Mouse (Mus musculus) midbrain, embryonic 11.5 days (tissue): Measurements from ENCODE around the gene Dhx38. TPM values are rescaled to one million over a fixed set of nuclear protein-coding genes. Genes with fewer than 3 reads are reported as not detected.

Experiments used
- ATAC-seq: fragments of 200-750 bp; cut with Nextera tagmentation; 2 replicates; pipeline ENCODE4 v1.8.0; 2017; ENCODE audit warnings: moderate TSS enrichment, moderate library complexity; ENCODE audit not compliant: low FRiP score
- DNase-seq: peaks from one replicate; pipeline ENCODE4 v3.0.0; 2015; ENCODE audit warnings: low spot score; ENCODE audit errors: missing footprints
- H3K27ac ChIP-seq: fragments of 300-500 bp; sonication (generic); 2 replicates; pipeline ENCODE4 v1.5.1; 2014; ENCODE audit warnings: low read depth, low read length
- H3K27me3 ChIP-seq: fragments of 300-500 bp; sonication (generic); 2 replicates; pipeline ENCODE4 v1.6.1; 2014; ENCODE audit warnings: mild to moderate bottlenecking, low read length, moderate library complexity, mixed read lengths; ENCODE audit not compliant: control insufficient read depth, insufficient read depth
- H3K36me3 ChIP-seq: fragments of 300-500 bp; sonication (generic); 2 replicates; pipeline ENCODE4 v1.6.1; 2014; ENCODE audit warnings: mild to moderate bottlenecking, low read length, moderate library complexity, mixed read lengths; ENCODE audit not compliant: control insufficient read depth, insufficient read depth
- H3K4me1 ChIP-seq: fragments of 300-500 bp; sonication (generic); 2 replicates; pipeline ENCODE4 v1.6.1; 2014; ENCODE audit warnings: low read length; ENCODE audit not compliant: control insufficient read depth, insufficient read depth
- H3K4me2 ChIP-seq: fragments of 300-500 bp; sonication (generic); 2 replicates; pipeline ENCODE4 v1.6.1; 2014; ENCODE audit warnings: mild to moderate bottlenecking, moderate library complexity
- H3K4me3 ChIP-seq: fragments of 300-500 bp; sonication (generic); 2 replicates; pipeline ENCODE4 v1.5.1; 2014; ENCODE audit warnings: low read depth, low read length
- H3K9ac ChIP-seq: fragments of 300-500 bp; sonication (generic); 2 replicates; pipeline ENCODE4 v1.6.1; 2014; ENCODE audit warnings: low read length
- H3K9me3 ChIP-seq: fragments of 300-500 bp; sonication (generic); 2 replicates; pipeline ENCODE4 v1.6.1; 2016; ENCODE audit warnings: low read length; ENCODE audit not compliant: control insufficient read depth
- WGBS: fragments of 180-500 bp; shearing (Covaris S2); extraction: QIAGEN DNeasy Blood & Tissue Kit; methylation state at CpG from one replicate; pipeline ENCODE4 v1.1.7; 2014; 5-methylcytosine and 5-hydroxymethylcytosine counted together
- polyA plus RNA-seq: library from polyadenylated mRNA; unstranded; fragments of >200 nt; fragmentation: Nextera tagmentation; extraction: Ambion mirVana; gene quantifications from 2 replicates; pipeline ENCODE4 v1.2.1, GENCODE M21; 2014

Dhx38 gene
- 18.7 and 22.0 TPM in 2 replicates for polyA plus RNA-seq

DNA sequence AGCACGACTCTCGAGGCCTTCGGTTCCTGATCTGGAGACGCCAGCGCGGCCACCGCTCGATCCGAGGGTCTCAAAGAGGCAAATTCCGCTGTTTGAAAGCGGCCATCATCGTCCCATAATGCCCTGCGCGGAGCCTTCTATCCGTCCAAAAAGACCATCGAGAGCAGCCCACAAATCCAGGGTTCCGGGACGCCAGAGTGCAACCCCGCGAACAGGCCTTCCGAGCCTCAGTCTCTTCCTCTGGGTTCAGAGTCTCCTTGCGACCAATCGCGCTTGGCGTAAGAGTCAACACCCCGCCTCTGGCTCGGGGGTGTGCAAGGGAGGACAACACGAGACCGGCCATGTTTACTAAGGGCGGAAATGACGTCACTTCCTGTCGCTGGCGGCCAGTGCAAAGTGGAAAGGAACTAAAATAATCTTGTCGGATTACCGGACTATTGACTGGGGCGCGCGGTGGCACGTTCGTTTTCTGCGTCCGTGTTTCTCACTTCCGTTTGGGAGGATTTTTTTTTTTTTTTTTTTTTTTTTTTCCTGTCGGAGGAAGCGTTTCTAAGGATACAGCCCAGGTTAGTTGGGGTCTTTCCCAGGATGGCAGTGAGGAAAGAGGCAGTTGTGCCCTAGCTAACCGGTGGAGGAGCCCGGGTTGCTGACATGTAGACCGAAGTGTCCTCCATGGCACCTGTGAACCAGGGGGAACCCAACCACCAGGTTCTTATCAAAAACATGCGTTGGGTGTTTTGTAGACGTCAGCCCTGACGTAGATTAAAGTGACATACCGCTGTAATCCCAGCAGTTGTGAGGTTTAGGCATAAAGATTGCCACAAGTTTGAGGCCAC is at the start of gene Dhx38, which contains the start of gene Txnl4b:
TSS of gene Dhx38 (minus strand) at position 364 of the 836 bp plus-strand sequence.
TSS of gene Txnl4b (plus strand) at position 395 of the 836 bp plus-strand sequence.
- Histone ChIP-seq H3K36me3 (peaks cover 5% of the 10 kb centered on the region; the same call in 1 of the 2 replicates), H3K4me3 (peak within 1 kb of the TSS; percentile 92), H3K4me1 (peaks cover 16% of the 10 kb centered on the region), H3K27ac (peak within 1 kb of the TSS; percentile 85), H3K4me2 (peak within 1 kb of the TSS; percentile 94), H3K9ac (peak within 1 kb of the TSS; percentile 94), H3K27me3 (no peaks in the 10 kb centered on the region), H3K9me3 (no peaks in the 10 kb centered on the region)
- peak; percentile 99 for ATAC-seq
- WGBS = under 1% methylated on average over 52 of the region's 52 CpGs
- DNase-seq = peak; percentile 100

DNA sequence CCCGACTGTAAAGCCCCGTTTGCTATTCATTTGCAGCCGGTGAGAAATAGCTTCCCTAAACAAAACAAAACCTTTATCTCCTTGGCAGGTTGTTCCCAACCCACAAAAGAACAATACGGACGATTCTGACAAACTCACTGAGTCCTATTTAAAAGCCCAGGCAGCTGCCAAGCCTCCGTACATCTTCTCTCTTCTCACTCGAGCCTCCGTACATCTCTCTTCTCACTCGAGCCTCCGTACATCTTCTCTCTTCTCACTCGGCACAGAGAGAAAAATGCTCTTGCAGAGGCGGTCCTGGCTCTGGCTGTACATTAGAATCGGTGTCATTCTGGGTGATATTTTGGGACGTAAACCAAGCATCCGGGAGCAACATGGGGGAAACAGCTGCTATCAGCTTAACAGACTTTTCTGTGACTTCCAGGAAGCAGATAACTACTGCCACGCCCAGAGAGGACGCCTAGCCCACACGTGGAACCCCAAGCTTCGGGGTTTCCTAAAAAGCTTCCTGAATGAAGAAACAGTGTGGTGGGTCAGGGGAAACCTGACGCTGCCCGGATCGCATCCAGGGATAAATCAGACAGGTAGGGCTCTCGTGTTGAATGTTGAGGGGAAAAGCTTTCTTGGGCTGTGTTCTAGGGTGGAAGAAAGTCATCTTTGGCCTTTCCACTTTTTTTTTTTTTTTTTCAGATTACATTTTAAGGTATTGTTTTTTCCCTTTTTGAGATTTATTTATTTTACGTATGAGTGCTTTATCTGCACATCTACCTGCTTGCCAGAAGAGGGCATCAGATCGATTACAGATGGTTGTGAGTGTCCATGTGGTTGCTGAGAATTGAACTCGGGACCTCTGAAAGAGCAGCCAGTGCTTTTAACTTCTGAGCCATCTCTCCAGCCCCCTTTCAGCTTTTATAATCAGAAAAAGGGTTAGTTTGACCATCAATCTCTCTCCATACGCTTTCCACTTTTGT is 48.9 kb upstream of the Dhx38 start, which contains the start of gene Pkd1l3:
TSS of gene Pkd1l3 (plus strand) at position 275 of the 968 bp plus-strand sequence.
- H3K9ac ChIP-seq = no peak within 1 kb of the TSS
- H3K4me1 ChIP-seq = no peaks in the 10 kb centered on the region
- no peak within 1 kb of the TSS for H3K4me2 ChIP-seq
- no peaks in the 10 kb centered on the region for H3K27me3 ChIP-seq
- no peak within 1 kb of the TSS for H3K27ac ChIP-seq
- H3K9me3 ChIP-seq = 0 out of 2 replicates have a peak, but pooled peaks cover under 1% of the 10 kb centered on the region
- ATAC-seq = no peak
- 66% methylated on average over 27 of the region's 27 CpGs for WGBS
- H3K4me3 ChIP-seq = no peak within 1 kb of the TSS
- DNase-seq = no peak
- H3K36me3 ChIP-seq = no peaks in the 10 kb centered on the region

DNA sequence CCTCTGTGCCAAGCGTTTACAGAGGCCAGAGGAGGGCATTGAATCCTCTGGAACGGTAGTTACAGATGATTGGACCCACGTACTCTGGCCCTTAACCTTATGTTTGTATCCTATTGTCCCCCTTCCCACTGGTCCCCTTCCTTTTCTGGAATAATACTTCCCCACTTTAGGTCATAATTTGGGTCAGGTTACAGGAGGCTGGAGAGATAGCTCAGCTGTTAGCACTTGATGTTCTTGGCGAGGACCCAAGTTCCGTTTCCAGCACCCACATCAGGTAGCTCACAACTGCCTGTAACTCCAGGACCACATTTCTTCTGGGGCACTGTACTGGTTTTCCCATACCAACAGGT is 43.5 kb upstream of the Dhx38 start:
- H3K27ac ChIP-seq = peak overlapping the region; percentile 97
- H3K27me3 ChIP-seq = no peaks in the 10 kb centered on the region
- H3K4me3 ChIP-seq = peak overlapping the region; percentile 59
- H3K9ac ChIP-seq = peak overlapping the region; percentile 90
- no peak for DNase-seq
- H3K36me3 ChIP-seq = peaks cover 4% of the 10 kb centered on the region; the same call in 1 of the 2 replicates
- H3K4me2 ChIP-seq = peak overlapping the region; percentile 79
- 26% methylated on average over 5 of the region's 5 CpGs for WGBS
- peaks cover 10% of the 10 kb centered on the region; the same call in 1 of the 2 replicates for H3K4me1 ChIP-seq
- ATAC-seq = no peak
- H3K9me3 ChIP-seq = no peaks in the 10 kb centered on the region

DNA sequence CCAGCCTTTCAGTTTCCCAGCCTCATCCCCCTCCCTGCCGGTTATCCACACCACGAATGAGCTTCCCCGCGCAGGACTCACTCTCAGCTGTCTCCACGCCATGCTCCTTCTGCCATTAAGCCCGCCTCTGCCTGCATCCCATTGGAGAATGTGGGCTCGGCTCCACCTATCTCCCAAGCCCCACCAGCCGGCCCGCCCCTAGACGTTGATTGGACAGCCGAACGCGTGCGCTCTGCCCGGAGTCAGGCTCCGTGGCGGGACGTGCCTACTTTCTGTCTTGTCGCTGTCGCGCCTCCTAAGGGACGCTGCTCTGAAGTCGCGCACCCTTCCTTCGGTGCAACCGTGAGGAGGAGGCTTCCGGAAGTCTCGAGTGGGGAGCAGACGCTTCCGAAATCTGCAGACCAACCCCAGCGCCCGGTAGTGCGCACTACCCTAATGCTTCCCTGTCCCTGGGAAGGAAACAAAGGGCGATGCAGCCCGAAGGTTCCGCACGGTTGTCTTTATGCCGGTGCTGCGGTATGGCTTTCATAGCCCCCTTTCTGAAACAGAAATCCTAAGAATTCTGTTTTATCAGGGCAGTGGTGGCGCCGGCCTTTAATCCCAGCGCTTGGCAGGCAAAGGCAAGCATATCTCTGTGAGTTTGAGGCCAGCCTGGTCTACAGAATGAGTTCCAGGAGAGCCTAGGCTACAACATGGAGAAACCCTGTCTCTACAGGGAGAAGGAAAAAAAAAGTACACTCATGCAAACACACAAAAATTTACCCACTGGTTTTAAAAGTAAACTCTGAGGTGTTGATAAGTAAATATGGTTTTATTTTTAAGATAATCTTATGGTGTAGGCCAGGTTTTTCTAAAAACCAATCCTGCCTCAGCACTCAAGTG is 42.9 kb upstream of the Dhx38 start, which contains the start of gene Dhodh:
TSS of gene Dhodh (minus strand) at position 403 of the 882 bp plus-strand sequence.
- Histone ChIP-seq H3K27me3 (no peaks in the 10 kb centered on the region), H3K4me1 (peaks cover 10% of the 10 kb centered on the region; the same call in 1 of the 2 replicates), H3K27ac (peak within 1 kb of the TSS; percentile 97), H3K36me3 (peaks cover 8% of the 10 kb centered on the region; the same call in 1 of the 2 replicates), H3K4me3 (peak within 1 kb of the TSS; percentile 59), H3K9me3 (no peaks in the 10 kb centered on the region), H3K9ac (peak within 1 kb of the TSS; percentile 90), H3K4me2 (peak within 1 kb of the TSS; percentile 79)
- ATAC-seq (peak; percentile 99), DNase-seq (peak; percentile 98)
- under 1% methylated on average over 42 of the region's 42 CpGs for WGBS

DNA sequence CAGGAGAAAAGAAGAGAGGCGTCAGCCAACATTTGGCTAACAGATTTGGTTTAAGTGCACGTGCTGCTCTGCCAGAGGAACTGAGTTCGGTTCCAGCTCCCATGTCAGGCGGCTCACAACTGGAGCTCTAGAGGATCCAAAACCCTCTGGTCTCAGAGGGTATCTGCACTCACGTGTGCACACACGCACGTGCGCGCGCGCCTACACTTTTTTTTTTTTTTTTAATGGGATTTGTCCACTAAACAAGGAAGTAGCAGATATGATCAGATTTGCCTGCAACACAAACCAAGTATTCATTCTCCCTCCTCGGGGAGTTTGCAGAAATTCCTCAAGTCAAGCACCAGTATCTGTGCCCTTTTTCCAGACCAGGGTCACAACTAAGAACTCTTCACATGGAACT is 42.0 kb upstream of the Dhx38 start:
- Histone ChIP-seq H3K27ac (no peak overlapping the region), H3K27me3 (no peaks in the 10 kb centered on the region), H3K36me3 (peaks cover 8% of the 10 kb centered on the region; the same call in 1 of the 2 replicates), H3K9ac (peak overlapping the region; percentile 90), H3K4me1 (peaks cover 10% of the 10 kb centered on the region; the same call in 1 of the 2 replicates), H3K4me2 (peak overlapping the region; percentile 79), H3K4me3 (peak overlapping the region; percentile 59), H3K9me3 (no peaks in the 10 kb centered on the region)
- WGBS = 12% methylated on average over 12 of the region's 12 CpGs
- no peak for ATAC-seq
- peak; percentile 83 for DNase-seq

DNA sequence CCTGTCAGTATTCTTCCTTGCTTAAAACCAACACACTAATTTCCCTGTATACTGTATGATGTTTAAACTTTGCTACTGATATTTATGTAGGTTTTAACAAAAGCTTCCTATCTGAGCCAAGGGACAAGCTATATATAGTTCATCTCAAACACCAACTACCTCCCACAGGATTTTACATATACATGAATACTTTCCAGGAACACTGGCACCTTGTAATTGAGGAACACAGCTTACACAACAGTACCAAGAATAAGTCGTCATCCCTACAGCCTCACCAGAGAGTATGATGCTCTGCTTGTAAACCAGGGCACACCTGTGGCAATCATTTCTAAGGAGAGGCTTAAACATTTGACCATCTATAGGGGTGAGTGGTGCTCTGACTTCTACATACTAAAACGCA is 41.1 kb upstream of the Dhx38 start:
- Histone ChIP-seq H3K4me2 (no peak overlapping the region), H3K27ac (no peak overlapping the region), H3K4me1 (peaks cover 10% of the 10 kb centered on the region; the same call in 1 of the 2 replicates), H3K27me3 (no peaks in the 10 kb centered on the region), H3K36me3 (peaks cover 8% of the 10 kb centered on the region; the same call in 1 of the 2 replicates), H3K9ac (no peak overlapping the region), H3K9me3 (no peaks in the 10 kb centered on the region), H3K4me3 (no peak overlapping the region)
- WGBS = 83% methylated on average over 2 of the region's 2 CpGs
- no peak for DNase-seq
- ATAC-seq = no peak

DNA sequence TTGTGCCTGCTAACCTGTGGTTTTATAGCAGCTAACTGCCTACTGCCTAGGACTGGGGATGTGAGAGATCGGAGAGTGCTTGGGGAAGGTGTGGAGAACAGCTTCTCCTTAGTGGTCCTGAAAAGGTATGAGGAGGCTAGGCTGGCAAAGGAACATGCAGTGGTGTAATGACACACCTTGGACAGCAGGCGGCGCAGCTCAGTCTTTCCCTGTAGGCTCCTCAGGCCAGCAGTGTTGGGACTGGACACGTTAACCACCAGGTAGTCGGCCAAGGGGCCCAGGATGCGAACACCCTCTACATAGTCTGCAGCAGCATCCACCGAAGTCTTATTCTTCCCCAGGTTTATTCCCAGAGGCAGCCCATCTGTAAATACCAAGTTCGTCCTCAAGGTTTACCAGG is 30.2 kb upstream of the Dhx38 start:
- no peak overlapping the region for H3K4me2 ChIP-seq
- H3K9ac ChIP-seq = no peak overlapping the region
- H3K27ac ChIP-seq = no peak overlapping the region
- H3K4me3 ChIP-seq = no peak overlapping the region
- DNase-seq = peak; percentile 86
- ATAC-seq = no peak
- no peaks in the 10 kb centered on the region for H3K4me1 ChIP-seq
- H3K9me3 ChIP-seq = no peaks in the 10 kb centered on the region
- peaks cover 3% of the 10 kb centered on the region; the same call in 1 of the 2 replicates for H3K36me3 ChIP-seq
- no peaks in the 10 kb centered on the region for H3K27me3 ChIP-seq
- WGBS = 57% methylated on average over 8 of the region's 8 CpGs
